Mouse (Mus musculus): ENCODE data around the gene Zmat1.

- TF ChIP-seq POLR2A (IDR thresholded peaks at IDR 0.05; ENCODE audit: low read depth, low read length) (no peak), CTCF (IDR thresholded peaks at IDR 0.05; ENCODE audit: borderline replicate concordance, insufficient read depth, low read length) (no peak)
Measured at GRCm38 (mm10) chrX:134925058-134925457, 84.0 kb downstream of the Zmat1 start.

Measured in embryonic fibroblast, embryonic 13.5 days (primary cell).